15 mouse cellular contexts compared by ENCODE assay signal in genomic region chr6:122337546-122337945, GRCm38 (mm10). TPM values are rescaled to one million over a fixed set of nuclear protein-coding genes. Genes with fewer than 3 reads are reported as not detected.
A peak's percentile ranks its signal among the peaks of the same experiment; 100 is the strongest.
DNase-seq lines count a peak whose midpoint lies in the region; ATAC-seq lines count a peak whose summit lies in the region.
"Had no signal": no experiment of that assay in that cellular context is flagged by ENCODE, and none has a peak within 500 bp of the region (broad histone marks: within the 10 kb centered on the region; RNA-seq: fewer than 3 reads in every experiment).

No protein-coding gene starts in this region.

- peaks cover 39% of the 10 kb centered on the region for H3K36me3 ChIP-seq in forebrain, embryonic 13.5 days (ENCODE audit: poor library complexity, severe bottlenecking)
- peaks cover 41% of the 10 kb centered on the region for H3K36me3 ChIP-seq in forebrain, embryonic 10.5 days (replicated peaks)
- peaks cover 43% of the 10 kb centered on the region for H3K36me3 ChIP-seq in limb, embryonic 12.5 days
- H3K36me3 ChIP-seq in limb, embryonic 10.5 days: peaks cover 41% of the 10 kb centered on the region
- H3K36me3 ChIP-seq in midbrain, embryonic 14.5 days (ENCODE audit: control insufficient read depth, insufficient read depth, low read length): peaks cover 36% of the 10 kb centered on the region
- peaks cover 26% of the 10 kb centered on the region for H3K36me3 ChIP-seq in liver, embryonic 12.5 days

- WGBS in forebrain, embryonic 13.5 days: 32% methylated on average over 6 of the region's 6 CpGs
- WGBS in forebrain, embryonic 10.5 days: 69% methylated on average over 6 of the region's 6 CpGs
- 43% methylated on average over 6 of the region's 6 CpGs for WGBS in limb, embryonic 12.5 days
- WGBS in limb, embryonic 10.5 days: 72% methylated on average over 6 of the region's 6 CpGs
- WGBS in midbrain, embryonic 14.5 days: 57% methylated on average over 6 of the region's 6 CpGs
- WGBS in liver, embryonic 12.5 days (ENCODE audit: insufficient replicate concordance): 66% methylated on average over 6 of the region's 6 CpGs

- H3K4me1 ChIP-seq in forebrain, embryonic 13.5 days: peaks cover 32% of the 10 kb centered on the region
- H3K4me1 ChIP-seq in forebrain, embryonic 10.5 days: peaks cover 38% of the 10 kb centered on the region
- H3K4me1 ChIP-seq in limb, embryonic 12.5 days (replicated peaks): peaks cover 20% of the 10 kb centered on the region
- peaks cover 30% of the 10 kb centered on the region for H3K4me1 ChIP-seq in limb, embryonic 10.5 days
- H3K4me1 ChIP-seq in midbrain, embryonic 14.5 days (ENCODE audit: control insufficient read depth, insufficient read depth, low read length): peaks cover 23% of the 10 kb centered on the region
- H3K4me1 ChIP-seq in liver, embryonic 12.5 days: peaks cover 27% of the 10 kb centered on the region

- H3K27ac ChIP-seq in forebrain, embryonic 13.5 days: no peak overlapping the region
- H3K27ac ChIP-seq in forebrain, embryonic 10.5 days: no peak overlapping the region
- no peak overlapping the region for H3K27ac ChIP-seq in limb, embryonic 12.5 days
- H3K27ac ChIP-seq in limb, embryonic 10.5 days: no peak overlapping the region
- H3K27ac ChIP-seq in midbrain, embryonic 14.5 days (replicated peaks; ENCODE audit: low read depth, low read length): no peak overlapping the region
- no peak overlapping the region for H3K27ac ChIP-seq in liver, embryonic 12.5 days
- H3K27ac ChIP-seq: forebrain, embryonic 12.5 days; heart, embryonic 15.5 days had no signal

- ATAC-seq in forebrain, embryonic 13.5 days: no peak
- ATAC-seq in limb, embryonic 12.5 days (ENCODE audit: insufficient number of reproducible peaks, insufficient read depth, low FRiP score, low TSS enrichment, low read depth): no peak
- no peak for ATAC-seq in midbrain, embryonic 14.5 days (ENCODE audit: low FRiP score, low TSS enrichment)
- ATAC-seq in liver, embryonic 12.5 days: no peak
- ATAC-seq: intestine, postnatal 0 days had no signal

- DNase-seq in forebrain, embryonic 10.5 days (ENCODE audit: extremely low spot score, low spot score): no peak
- DNase-seq in limb, embryonic 10.5 days (ENCODE audit: low spot score): no peak
- DNase-seq in cerebellum, adult 9-10 months: peak; percentile 40
- DNase-seq in midbrain, embryonic 14.5 days: no peak
- DNase-seq in lung, postnatal 10 days: no peak
- DNase-seq: adrenal gland, postnatal 25 days; lung, adult 18-20 months; thymus, postnatal 4 days had no signal

- no peak overlapping the region; the same call in 1 of the 2 replicates for H3K4me3 ChIP-seq in forebrain, embryonic 13.5 days
- no peak overlapping the region for H3K4me3 ChIP-seq in forebrain, embryonic 10.5 days
- H3K4me3 ChIP-seq in limb, embryonic 12.5 days (replicated peaks): no peak overlapping the region
- H3K4me3 ChIP-seq in limb, embryonic 10.5 days: no peak overlapping the region
- no peak overlapping the region for H3K4me3 ChIP-seq in midbrain, embryonic 14.5 days (replicated peaks; ENCODE audit: low read depth, low read length)
- H3K4me3 ChIP-seq in liver, embryonic 12.5 days: no peak overlapping the region

- H3K27me3 ChIP-seq in forebrain, embryonic 13.5 days: no peaks in the 10 kb centered on the region
- no peaks in the 10 kb centered on the region for H3K27me3 ChIP-seq in forebrain, embryonic 10.5 days (ENCODE audit: poor library complexity, severe bottlenecking)
- no peaks in the 10 kb centered on the region for H3K27me3 ChIP-seq in limb, embryonic 12.5 days
- no peaks in the 10 kb centered on the region for H3K27me3 ChIP-seq in limb, embryonic 10.5 days (ENCODE audit: low read depth, poor library complexity, severe bottlenecking)
- no peaks in the 10 kb centered on the region for H3K27me3 ChIP-seq in midbrain, embryonic 14.5 days (ENCODE audit: control insufficient read depth, insufficient read depth, low read length)
- no peaks in the 10 kb centered on the region for H3K27me3 ChIP-seq in liver, embryonic 12.5 days (replicated peaks)
- H3K27me3 ChIP-seq: forebrain, embryonic 12.5 days; heart, embryonic 15.5 days had no signal

- peak overlapping the region; percentile 33 for H3K4me2 ChIP-seq in forebrain, embryonic 13.5 days
- peak overlapping the region; percentile 70; the same call in 1 of the 2 replicates for H3K4me2 ChIP-seq in limb, embryonic 12.5 days
- H3K4me2 ChIP-seq in midbrain, embryonic 14.5 days (ENCODE audit: low read length): peak overlapping the region; percentile 73; the same call in 1 of the 2 replicates
- no peak overlapping the region for H3K4me2 ChIP-seq in liver, embryonic 12.5 days

- H3K9me3 ChIP-seq in forebrain, embryonic 13.5 days (replicated peaks): no peaks in the 10 kb centered on the region
- no peaks in the 10 kb centered on the region for H3K9me3 ChIP-seq in forebrain, embryonic 10.5 days
- no peaks in the 10 kb centered on the region for H3K9me3 ChIP-seq in limb, embryonic 12.5 days
- H3K9me3 ChIP-seq in limb, embryonic 10.5 days (replicated peaks): no peaks in the 10 kb centered on the region
- no peaks in the 10 kb centered on the region for H3K9me3 ChIP-seq in midbrain, embryonic 14.5 days (ENCODE audit: control insufficient read depth, low read length)
- no peaks in the 10 kb centered on the region for H3K9me3 ChIP-seq in liver, embryonic 12.5 days (replicated peaks)
- H3K9me3 ChIP-seq: forebrain, embryonic 12.5 days; heart, embryonic 15.5 days had no signal

- no peak overlapping the region for H3K9ac ChIP-seq in forebrain, embryonic 13.5 days
- no peak overlapping the region for H3K9ac ChIP-seq in limb, embryonic 12.5 days (replicated peaks)
- no peak overlapping the region for H3K9ac ChIP-seq in midbrain, embryonic 14.5 days (replicated peaks; ENCODE audit: low read length)
- no peak overlapping the region for H3K9ac ChIP-seq in liver, embryonic 12.5 days

RNA-seq across cellular contexts. Expression of gene Phc1, which starts 2.8 kb away (rescaled TPM):
- 29.9 and 33.0 TPM in 2 replicates for polyA plus RNA-seq in forebrain, embryonic 13.5 days (2015; fragmentation: Nextera tagmentation; extraction: Ambion mirVana)
- polyA plus RNA-seq in forebrain, embryonic 10.5 days (2016; fragmentation: Nextera tagmentation; extraction: Ambion mirVana): 26.2 and 29.7 TPM in 2 replicates
- polyA plus RNA-seq in limb, embryonic 12.5 days (2016; fragmentation: Nextera tagmentation; extraction: Ambion mirVana): 27.1 and 30.6 TPM in 2 replicates
- polyA plus RNA-seq in limb, embryonic 10.5 days (2016; fragmentation: Nextera tagmentation; extraction: Ambion mirVana): 33.6 and 37.4 TPM in 2 replicates
- polyA plus RNA-seq in midbrain, embryonic 14.5 days (2014; fragmentation: Nextera tagmentation; extraction: Ambion mirVana): 43.3 and 46.7 TPM in 2 replicates
- polyA plus RNA-seq in liver, embryonic 12.5 days (2016; fragmentation: Nextera tagmentation; extraction: Ambion mirVana): 4.4 and 4.5 TPM in 2 replicates

RNA-seq across cellular contexts. Expression of gene M6pr, which starts 29.0 kb away (rescaled TPM):
- 58.9 and 64.8 TPM in 2 replicates for polyA plus RNA-seq in forebrain, embryonic 13.5 days (2015; fragmentation: Nextera tagmentation; extraction: Ambion mirVana)
- 92.7 and 92.9 TPM in 2 replicates for polyA plus RNA-seq in forebrain, embryonic 10.5 days (2016; fragmentation: Nextera tagmentation; extraction: Ambion mirVana)
- polyA plus RNA-seq in limb, embryonic 12.5 days (2016; fragmentation: Nextera tagmentation; extraction: Ambion mirVana): 74.6 and 76.3 TPM in 2 replicates
- 85.7 and 97.8 TPM in 2 replicates for polyA plus RNA-seq in limb, embryonic 10.5 days (2016; fragmentation: Nextera tagmentation; extraction: Ambion mirVana)
- 40.2 and 60.9 TPM in 2 replicates for polyA plus RNA-seq in midbrain, embryonic 14.5 days (2014; fragmentation: Nextera tagmentation; extraction: Ambion mirVana)
- polyA plus RNA-seq in liver, embryonic 12.5 days (2016; fragmentation: Nextera tagmentation; extraction: Ambion mirVana): 115 and 116 TPM in 2 replicates

RNA-seq across cellular contexts. Expression of gene Klrg1, which starts 54.9 kb away (rescaled TPM):
- 0.40 and 0.43 TPM in 2 replicates for polyA plus RNA-seq in forebrain, embryonic 13.5 days (2015; fragmentation: Nextera tagmentation; extraction: Ambion mirVana)
- polyA plus RNA-seq in forebrain, embryonic 10.5 days (2016; fragmentation: Nextera tagmentation; extraction: Ambion mirVana): not detected in 2 replicates
- not detected in 2 replicates for polyA plus RNA-seq in limb, embryonic 12.5 days (2016; fragmentation: Nextera tagmentation; extraction: Ambion mirVana)
- polyA plus RNA-seq in limb, embryonic 10.5 days (2016; fragmentation: Nextera tagmentation; extraction: Ambion mirVana): 0.20 TPM in 1 of 2 replicates, not detected in the other
- polyA plus RNA-seq in midbrain, embryonic 14.5 days (2014; fragmentation: Nextera tagmentation; extraction: Ambion mirVana): 0.92 and 1.0 TPM in 2 replicates
- not detected in 2 replicates for polyA plus RNA-seq in liver, embryonic 12.5 days (2016; fragmentation: Nextera tagmentation; extraction: Ambion mirVana)
- polyA plus RNA-seq: heart, embryonic 15.5 days; stomach, embryonic 14.5 days had no signal
